Mouse (Mus musculus) urinary bladder, postnatal 10 days (tissue): ENCODE measurements around the gene Dzank1.

ENCODE experiments used
- DNase-seq: peaks from one replicate; pipeline ENCODE4 v3.0.0; 2022; ENCODE audit warnings: low spot score

The Dzank1 gene

GRCm38 (mm10) chr2:144526981-144527820, at the start of gene Dzank1, which contains the start of gene Polr3f:
Dzank1 (minus strand) TSS chr2:144527414.
Polr3f (plus strand) TSS chr2:144527718.
- DNase-seq, result peak; percentile 84

- DNase-seq, result peak; percentile 91
Measured at GRCm38 (mm10) chr2:144555820-144556552, 28.8 kb upstream of the Dzank1 start, which contains the start of gene Sec23b. Sec23b (plus strand) TSS chr2:144556229.

GRCm38 (mm10) chr2:144555286-144555819, 28.1 kb upstream of the Dzank1 start:
- DNase-seq, result no peak

GRCm38 (mm10) chr2:144553905-144554304, 26.7 kb upstream of the Dzank1 start:
- DNase-seq, result no peak

- no peak for DNase-seq
Measured at GRCm38 (mm10) chr2:144550529-144550928, 23.3 kb upstream of the Dzank1 start, which contains the start of gene Rbbp9. Rbbp9 (minus strand) TSS chr2:144550869.

- DNase-seq, result no peak
Measured at GRCm38 (mm10) chr2:144547559-144547958, 20.3 kb upstream of the Dzank1 start.

- no peak for DNase-seq
Measured at GRCm38 (mm10) chr2:144545481-144545880, 18.3 kb upstream of the Dzank1 start.

- DNase-seq, result no peak
Measured at GRCm38 (mm10) chr2:144545061-144545460, 17.8 kb upstream of the Dzank1 start.

GRCm38 (mm10) chr2:144544630-144545029, 17.4 kb upstream of the Dzank1 start:
- no peak for DNase-seq

- no peak for DNase-seq
Measured at GRCm38 (mm10) chr2:144543670-144544069, 16.5 kb upstream of the Dzank1 start.

- DNase-seq, result no peak
Measured at GRCm38 (mm10) chr2:144541246-144541645, 14.0 kb upstream of the Dzank1 start.

GRCm38 (mm10) chr2:144537123-144537522, 9.9 kb upstream of the Dzank1 start:
- DNase-seq, result no peak

- DNase-seq, result no peak
Measured at GRCm38 (mm10) chr2:144527821-144528174, 584 bp upstream of the Dzank1 start.

- no peak for DNase-seq
Measured at GRCm38 (mm10) chr2:144525856-144526255, 1.4 kb downstream of the Dzank1 start.

- no peak for DNase-seq
Measured at GRCm38 (mm10) chr2:144519772-144520171, 7.4 kb downstream of the Dzank1 start.

GRCm38 (mm10) chr2:144514619-144515018, 12.6 kb downstream of the Dzank1 start:
- DNase-seq, result no peak

- DNase-seq, result no peak
Measured at GRCm38 (mm10) chr2:144502134-144502533, 25.1 kb downstream of the Dzank1 start.

GRCm38 (mm10) chr2:144489342-144489741, 37.9 kb downstream of the Dzank1 start:
- no peak for DNase-seq

GRCm38 (mm10) chr2:144487476-144487875, 39.7 kb downstream of the Dzank1 start:
- DNase-seq, result no peak

- no peak for DNase-seq
Measured at GRCm38 (mm10) chr2:144485439-144485838, 41.8 kb downstream of the Dzank1 start.

- no peak for DNase-seq
Measured at GRCm38 (mm10) chr2:144484084-144484483, 43.1 kb downstream of the Dzank1 start.

- DNase-seq, result no peak
Measured at GRCm38 (mm10) chr2:144479421-144479820, 47.8 kb downstream of the Dzank1 start.

- DNase-seq, result no peak
Measured at GRCm38 (mm10) chr2:144467203-144467602, 60.0 kb downstream of the Dzank1 start.
